Mouse (Mus musculus): ENCODE data around the gene 4933407L21Rik.

The 4933407L21Rik gene

DNA sequence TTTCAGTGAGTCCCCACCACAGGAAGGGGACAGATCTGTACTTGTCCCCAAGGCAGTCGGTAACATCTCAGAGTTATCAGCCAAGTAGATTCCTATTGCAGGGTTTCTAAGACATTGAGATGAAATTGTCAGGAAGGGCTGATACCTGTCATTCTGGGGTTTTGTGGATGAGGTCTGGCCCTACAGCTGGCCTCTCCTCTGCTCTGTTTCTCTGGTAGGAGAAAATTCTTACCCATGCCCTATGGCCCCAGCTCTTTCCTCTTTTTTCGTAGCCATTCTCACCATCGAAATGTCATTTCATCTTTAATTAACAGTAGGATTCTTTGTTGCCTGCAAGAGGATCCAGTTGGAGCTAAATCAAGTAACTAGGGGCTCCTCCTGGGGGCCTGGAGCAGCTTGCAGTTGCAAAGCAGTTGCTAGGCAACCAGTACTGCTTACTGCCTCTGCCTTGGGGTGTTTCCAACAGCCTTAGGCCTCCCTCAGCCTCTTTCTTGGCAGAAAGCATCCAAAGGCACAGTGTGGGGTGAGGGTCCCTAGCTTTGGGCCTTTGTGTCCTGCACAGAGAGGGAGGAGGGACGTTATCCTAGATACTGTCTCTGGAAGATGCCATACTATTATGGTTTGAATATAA is at the start of gene 4933407L21Rik:
Gene 4933407L21Rik (plus strand): TSS at position 427 of the 631 bp plus-strand sequence.
- DNase-seq: no peak

DNA sequence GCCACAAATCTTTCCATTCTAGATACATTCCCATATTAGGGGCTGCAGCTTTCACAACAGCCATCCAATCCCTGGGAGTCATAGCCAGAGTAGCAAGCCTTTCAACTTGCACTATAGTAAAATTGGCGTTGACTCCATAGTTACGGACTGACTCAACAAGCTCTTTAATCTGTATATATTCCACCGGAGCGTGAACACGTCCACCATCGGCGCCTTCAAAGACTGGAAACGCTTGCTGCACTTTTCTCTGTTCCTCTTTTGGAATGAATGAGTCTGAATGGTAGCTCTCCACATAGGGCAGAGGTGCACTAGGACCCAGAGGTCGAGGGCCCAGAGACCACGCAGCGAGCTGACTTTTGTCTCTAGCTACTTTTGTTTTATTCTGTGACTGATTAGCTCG is 46.3 kb upstream of the 4933407L21Rik start:
- no peak for DNase-seq

DNA sequence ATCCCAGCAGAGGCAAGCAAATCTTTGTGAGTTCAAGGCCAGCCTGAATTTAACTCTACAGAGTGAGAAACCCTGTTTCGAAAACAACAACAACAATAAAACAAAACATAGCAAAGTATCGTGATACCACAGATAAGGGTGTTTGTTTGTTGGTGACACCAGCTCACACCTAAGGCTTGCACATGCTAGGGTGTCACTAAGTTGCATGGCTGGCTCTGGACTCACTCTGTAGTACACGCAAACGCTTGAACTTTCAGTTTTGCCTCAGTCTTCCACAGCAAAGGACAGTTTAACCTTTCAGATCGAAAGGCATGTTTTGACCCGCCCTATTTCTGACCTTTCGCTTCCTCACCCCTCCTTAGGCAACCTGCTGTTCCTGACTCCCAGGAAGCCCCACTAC is 41.1 kb upstream of the 4933407L21Rik start:
- DNase-seq: no peak

DNA sequence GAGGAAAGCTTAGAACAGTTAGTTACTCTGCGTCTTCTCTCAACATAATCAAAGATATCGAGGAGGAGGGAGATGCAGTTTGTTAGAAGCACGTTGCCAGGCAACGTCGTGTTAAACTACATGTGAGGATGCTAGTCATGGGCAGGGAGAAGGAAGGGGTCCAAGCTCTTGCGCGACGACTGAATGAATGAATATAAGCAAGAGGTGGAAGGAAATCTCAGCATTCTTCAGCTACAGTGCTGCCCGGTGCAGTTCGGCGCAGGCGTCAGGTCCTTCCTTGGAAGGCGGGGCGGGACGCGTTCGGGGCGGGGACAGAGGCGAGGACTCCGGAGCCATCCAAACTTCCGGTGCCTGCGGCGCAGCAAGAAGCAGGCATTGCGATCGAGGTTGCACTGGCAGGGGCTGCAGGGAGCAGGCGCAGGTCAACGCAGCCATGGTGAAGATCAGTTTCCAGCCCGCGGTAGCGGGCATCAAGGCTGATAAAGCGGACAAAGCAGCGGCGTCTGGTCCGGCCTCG is 34.0 kb upstream of the 4933407L21Rik start, which contains the start of gene Itm2c:
Gene Itm2c (plus strand): TSS at position 51 of the 517 bp plus-strand sequence.
- peak; percentile 91 for DNase-seq

DNA sequence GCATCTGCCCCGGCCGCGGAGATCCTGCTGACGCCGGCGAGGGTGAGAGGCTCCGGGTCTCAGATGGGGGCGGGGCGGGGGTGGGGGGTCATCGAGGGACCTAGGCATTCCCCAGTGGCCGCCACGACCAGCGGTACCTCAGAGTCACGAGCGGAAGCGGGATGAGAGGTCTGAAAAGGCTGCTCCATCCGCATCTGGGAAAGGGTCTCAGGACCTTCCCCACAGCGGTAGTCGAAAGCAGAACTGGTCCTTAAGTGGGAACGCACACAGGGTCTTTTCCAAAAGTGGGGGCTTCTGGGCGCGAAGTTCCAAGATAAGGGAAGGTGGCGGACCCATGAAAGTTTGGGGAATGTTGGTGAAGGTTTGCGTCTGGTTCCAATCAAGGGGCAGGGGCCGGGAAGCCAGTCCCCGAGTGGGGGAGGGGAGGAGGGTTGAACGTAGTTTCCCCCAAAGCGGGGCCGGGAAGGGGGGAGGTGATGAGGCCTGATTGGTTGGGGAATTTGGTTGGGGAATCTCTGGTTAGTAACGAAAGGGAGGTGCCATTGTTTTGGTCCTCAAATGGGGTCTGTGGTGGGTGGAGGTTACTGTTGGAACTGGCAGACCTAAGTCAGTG is 33.4 kb upstream of the 4933407L21Rik start:
- peak; percentile 48 for DNase-seq

DNA sequence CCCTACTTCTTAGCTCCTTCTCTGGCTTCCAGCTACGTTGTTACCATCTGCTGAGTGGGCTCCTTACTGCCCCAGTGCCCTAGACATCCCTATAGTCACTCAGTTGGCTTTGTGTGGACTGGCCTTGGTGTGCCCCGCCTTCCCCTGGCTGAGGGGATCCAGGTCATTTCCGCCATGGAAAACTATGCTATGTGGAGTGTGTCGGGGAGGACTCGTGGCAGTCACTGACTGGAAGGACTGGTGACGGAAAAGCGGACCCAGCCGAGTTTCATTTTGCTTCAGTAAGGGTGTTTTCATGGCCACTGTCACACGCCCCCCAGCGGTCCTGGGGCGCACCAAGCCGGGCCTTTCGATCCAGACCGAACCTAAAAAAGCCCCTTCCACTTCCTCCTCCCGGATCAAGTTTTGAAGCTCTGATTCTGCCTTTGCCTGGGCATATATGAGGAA is 32.9 kb upstream of the 4933407L21Rik start:
- DNase-seq: peak; percentile 78

DNA sequence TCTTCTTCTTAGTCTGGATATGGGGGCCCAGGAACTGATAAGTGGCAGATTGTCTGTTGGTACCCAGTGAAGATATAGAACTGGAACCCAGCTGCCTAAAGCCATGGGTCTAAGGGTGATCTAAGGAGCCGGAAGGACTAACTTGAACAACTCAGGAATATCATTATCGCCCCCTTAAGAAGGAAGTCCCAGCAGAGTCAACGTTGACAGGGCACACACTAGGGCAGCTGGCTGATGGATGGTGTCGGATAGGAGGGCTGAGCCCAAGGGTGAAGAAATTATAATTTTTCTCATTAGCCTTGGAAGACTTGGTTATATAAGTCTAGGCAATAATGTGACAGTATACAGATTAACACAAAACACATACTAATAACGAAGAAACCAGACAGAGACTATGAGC is 32.2 kb upstream of the 4933407L21Rik start:
- no peak for DNase-seq

DNA sequence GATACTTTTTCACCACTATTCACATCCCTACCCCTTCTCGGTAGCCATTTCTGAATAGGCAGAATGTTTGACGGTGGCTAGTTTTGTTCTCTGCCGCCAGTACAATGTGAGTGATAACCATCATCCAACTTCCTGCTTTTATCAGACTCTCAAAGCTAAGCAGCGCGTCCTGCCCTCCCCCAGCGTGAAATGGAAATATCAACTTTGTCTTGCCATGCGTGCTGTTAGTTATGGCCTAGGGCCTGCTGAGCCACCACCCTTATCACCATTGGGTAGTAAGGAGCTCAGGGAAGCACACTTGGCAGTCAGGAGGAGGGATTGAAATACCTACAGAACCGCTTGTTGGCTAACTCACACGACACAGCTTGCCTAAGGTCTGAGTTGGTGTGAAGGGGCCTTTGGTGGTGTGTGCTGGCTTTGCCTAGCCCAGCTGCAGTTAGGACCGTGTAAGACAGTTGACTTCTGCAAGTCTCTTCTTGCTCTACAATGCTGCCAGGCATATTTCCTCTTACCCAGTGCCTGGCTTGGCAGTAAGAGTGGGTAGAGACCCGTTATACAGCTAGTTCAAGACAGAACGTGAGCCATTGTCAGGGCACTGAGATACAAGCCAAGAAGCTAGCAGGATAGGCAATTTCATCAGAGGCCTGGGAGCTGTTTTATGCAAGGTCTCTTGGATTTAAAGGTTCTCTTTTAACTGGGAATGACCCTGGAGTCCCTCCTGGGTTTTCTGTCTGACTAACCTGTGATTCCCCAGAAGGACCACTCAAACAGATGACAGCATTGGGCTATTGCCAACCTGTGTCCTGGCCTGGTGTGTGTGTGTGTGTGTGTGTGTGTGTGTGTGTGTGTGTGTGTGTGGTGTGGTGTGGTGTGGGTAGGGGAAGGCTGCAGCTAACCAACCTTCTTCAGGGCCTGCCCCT is 31.2 kb upstream of the 4933407L21Rik start:
- no peak for DNase-seq

DNA sequence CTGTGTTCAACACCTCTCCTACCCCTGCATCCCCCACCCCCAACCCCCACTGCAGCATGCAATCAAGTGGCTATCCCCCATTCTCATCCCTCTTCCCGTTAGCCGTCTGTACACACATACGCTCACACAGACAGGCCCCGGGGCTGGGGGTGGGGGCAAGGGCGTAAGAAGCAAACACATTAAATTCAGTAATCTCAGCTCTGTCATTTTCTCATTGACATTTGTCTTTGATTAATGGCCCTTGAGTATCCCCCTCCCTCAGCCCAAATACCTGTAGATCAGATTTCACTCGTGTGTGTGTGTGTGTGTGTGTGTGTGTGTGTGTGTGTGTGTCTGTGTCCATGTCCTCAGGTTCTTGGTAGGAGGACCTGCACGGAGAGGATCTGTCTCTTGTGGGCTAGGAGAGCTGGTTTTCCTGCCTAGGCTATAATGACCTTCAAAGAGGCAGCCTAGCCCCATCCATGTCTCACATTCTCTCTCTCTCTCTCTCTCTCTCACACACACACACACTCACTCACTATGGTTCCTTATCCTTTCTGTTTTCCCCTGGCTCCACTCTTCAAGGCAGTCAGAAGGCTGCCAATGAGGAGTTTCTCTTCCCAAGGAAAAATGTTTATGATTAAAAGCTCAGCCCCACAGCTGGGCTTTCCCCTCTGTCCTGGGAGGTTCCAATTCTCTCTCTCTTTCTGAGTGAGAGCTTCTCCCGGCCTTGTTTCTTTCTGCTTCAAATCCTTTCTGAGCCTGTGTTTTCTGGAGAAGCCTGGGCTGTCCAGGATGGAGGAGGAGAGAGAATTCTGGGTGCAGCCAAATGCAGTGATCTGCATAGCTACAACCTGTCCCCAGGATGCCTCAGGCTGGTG is 30.2 kb upstream of the 4933407L21Rik start:
- no peak for DNase-seq

DNA sequence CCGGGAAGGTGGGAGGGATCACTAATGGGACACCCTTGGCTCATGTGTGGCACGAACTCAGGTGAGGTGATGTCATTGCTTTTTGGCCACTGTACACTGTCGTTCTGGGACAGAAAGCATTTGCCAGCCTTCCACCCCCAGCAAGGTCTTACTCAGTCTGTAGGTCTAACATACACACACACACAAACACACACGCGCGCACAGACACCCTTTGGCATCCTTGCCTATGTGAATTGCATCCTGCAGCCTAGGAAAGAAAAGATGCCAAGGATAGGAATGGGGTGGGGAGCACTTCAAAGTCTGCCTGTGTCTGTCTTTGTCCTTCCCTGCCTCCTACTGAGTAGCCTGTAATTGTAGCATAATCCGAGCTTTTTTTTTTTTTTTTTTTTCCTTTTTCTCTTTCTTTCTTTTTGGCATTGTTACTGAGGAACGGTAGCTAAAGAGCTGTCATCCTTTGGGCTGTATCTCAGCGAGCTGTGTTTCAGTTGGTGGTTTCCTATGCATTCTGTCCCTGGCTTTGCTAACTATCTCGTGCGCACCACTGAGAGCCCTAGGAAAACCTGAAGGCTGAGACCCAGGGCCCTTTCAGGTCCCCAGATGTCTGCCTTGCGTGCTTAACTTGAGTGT is 29.4 kb upstream of the 4933407L21Rik start:
- no peak for DNase-seq

DNA sequence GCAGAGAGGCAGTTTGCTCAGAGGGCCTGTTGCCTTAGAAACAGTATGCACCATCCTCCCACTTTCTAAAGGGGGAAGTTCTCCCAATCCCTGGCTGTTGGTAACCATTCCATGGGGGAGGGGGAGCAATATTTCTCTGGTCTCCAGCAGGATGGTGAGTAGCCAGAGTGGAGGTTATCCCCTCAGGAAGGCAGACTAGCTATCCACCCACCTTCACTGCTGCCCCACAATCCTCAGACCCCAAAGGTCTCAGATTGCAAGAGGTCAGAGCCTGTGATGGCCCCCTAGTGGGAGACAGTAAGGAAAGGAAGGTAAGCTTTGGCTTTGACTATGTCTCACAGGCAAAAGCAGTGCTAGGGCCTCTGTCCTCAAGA is 28.9 kb upstream of the 4933407L21Rik start:
- DNase-seq: no peak

DNA sequence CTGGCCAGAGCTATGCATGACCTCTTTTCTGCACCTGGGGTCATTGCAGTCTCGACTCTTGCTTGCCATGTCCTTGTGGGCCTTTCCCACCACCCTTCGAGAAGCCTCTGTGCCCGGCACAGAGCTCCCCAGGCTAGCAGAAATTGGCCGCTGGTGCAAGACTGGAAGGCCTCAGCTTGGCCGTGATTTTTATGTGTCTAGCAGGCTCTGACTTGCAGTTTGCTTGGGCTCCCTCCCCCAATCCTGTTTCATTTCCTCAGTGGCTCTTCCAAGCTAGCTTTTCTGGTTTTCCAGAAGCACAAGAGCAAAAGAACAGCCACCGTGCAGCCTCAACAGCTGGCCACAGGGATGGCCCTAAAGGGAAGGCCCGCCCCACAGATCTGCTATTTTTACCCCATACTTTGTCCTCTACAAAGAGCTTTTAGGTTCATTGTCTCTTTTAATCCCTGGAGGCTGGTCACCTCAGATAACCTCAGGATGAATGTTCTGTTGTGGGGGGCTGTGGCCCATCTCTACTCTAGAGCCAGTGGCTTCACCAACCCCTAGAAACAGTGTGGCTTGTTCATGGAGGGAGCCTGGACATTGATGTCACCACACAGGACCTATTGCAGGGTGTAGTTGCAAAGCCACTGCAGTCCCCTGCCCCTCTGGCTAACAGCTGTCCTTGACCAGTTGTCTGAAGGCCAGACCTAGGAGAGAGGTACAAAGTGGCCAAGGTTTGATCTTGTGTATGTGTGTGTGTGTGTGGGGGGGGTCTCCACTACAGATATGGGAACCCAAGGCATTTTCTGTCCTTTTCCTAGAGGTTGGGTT is 27.6 kb upstream of the 4933407L21Rik start:
- no peak for DNase-seq

DNA sequence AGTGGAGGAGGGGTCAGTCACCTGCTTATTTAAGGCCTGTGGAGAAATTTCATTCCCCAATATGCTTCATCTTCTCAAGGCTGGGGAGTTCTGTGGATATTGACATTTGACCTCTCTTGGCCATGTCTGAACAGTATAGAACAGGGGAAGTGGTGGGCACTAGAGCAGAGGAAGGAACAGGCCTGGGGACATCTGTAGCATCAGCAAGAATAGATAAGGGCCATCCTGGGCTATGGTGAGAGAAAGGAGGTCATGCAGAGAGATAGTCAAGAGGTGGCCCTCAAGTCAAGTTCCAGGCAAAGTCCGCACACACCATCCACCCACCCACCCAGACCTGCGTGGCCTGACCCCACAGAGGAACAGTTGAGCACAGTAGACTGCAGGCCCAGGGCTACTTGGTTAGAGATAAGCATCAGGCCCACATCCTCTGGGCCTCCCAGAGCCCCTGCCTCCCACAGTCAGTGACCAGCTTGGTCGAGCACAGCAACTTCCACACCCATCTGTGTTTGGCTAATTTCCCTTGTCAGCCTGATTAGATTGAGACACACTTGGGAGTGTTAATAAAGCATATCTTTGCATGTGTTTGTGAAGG is 26.7 kb upstream of the 4933407L21Rik start:
- no peak for DNase-seq

DNA sequence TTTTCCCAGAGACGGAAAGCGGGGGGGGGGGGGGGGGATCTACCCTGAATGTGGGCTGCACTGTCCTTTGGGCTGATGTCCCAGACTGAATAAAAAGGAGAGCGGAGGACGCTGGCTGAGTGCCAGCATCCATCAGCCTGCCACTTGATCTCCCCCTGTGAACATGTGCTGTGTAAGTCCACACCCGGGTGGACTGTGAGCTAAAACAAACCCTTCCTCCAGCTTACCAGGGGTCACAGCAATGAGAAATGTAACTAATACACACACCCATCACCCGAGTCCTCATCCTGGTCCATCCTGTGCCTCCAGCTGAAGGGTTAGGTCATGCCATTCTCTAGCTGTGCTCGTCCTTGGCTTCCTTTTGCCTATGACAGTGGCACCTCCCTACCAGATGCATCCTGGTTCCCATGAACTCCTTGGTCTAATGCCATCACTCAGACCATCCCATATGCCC is 26.1 kb upstream of the 4933407L21Rik start:
- DNase-seq: peak; percentile 69

DNA sequence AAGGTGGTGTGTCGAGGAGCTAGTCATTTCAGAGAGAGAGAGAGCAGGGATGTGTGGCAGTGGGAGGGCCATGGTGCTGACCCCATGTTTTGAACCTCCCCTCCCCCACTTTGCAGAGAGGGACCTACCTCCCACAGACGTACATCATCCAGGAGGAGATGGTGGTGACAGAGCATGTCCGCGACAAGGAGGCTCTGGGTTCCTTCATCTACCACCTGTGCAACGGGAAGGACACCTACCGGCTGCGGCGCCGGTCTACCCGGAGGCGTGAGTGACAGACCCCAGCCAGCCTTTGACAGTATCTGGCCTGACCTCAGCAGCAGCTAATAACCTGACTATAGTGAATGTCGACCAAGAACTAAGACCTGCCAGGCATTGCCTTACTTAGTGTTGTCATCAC is 21.4 kb upstream of the 4933407L21Rik start:
- DNase-seq: no peak

DNA sequence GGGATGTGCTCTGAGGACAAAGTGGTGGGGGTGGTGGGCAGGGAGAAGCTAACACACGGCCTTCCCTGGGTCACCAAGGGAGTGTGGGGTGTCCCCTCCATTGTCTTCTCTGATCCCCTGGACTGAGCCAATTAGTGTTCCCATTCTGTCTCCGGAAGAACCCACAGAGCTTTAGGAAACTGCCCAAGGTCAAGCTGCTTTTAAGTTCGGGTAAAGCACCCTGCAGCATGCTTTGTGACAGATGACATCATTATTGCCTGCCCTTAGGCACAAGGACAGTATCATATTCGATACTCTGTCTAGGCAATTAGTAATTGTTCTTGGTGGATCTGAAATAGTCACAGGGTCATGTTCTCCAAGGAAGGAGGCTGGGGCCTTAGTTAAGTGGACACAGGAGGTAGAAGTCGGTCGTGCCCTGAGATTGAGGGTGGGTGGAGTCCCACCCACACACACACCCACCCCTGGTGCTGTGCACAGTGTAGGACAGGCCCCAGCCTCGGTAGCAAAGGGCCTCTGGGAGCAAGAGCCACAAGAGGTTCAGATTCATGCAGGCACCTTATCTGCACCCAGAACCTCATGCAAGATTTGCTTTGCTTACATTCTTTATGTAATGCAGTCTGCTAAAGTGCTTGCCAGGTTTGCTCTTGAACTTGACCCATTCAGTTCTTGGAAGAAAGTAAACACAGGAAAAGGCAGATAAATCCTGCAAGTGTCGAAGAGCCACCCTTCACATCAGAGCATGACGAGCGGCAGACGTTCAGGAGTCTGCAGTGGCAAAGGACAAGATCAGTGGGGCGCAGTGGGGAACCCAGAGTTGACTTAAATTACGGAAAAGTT is 19.3 kb upstream of the 4933407L21Rik start:
- no peak for DNase-seq

DNA sequence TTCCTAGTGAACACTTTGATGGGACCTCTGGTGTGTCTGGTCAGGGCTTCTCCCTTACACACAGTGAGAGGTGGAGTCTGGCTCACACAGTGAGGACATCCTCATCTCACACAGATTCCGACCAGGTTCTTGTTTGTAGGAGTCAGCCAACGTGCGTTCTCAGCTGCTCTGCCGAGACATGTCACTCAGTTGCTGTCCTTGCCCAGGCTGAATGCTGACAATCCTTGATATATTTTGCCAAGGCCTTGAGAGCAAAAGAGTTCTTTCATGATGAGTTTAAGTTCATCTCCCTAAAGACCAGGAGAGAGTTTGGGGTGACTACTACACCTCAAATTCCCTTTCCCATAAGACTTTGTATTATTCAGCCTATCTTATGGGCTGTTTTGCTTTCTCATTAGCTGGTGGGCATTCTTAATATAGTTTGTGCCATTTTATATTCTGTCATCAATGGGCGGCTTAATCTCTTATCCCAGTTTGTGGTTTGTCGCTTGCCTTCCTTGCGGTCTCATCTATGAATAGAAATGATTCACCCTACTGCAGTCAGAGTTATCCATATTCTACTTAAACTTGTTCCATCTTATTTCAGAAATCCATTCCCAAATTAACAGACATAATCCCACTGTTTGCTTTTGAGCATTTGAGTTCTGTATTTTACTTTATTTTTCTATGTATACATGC is 15.1 kb upstream of the 4933407L21Rik start:
- DNase-seq: no peak

DNA sequence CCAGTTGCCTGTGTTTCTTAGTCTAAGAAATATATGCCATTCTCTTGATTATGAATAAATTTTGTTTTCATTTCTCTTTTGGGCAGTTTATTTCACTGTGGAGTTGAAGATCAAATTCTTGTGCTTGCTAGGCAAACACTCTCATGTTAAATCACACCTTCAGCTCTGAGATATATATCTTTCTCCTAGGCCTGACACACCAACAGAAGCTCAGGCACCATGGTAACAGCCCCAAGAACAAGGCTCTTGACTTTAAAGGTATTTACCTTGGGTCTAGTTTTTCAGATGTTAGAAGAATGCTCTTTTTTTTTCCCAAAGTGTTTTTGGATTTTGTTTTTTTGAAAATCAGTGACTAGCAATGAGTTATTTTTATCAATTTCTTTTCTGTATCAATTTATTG is 12.4 kb upstream of the 4933407L21Rik start:
- no peak for DNase-seq

Measured in kidney, postnatal 14 days (tissue).